Mouse (Mus musculus) hindbrain, embryonic 16.5 days (tissue): ENCODE results near the gene Ifnl2. TPM values are rescaled to one million over a fixed set of nuclear protein-coding genes. Genes with fewer than 3 reads are reported as not detected.
"Not testable (repeated sequence)": the region's sequence is repeated elsewhere in the genome, so short reads cannot be mapped to it uniquely, and the experiment has no call there.

Experiments used
- ATAC-seq: fragments of 200-750 bp; cut with Nextera tagmentation; 2 replicates; pipeline ENCODE4 v1.8.0; 2017; ENCODE audit warnings: moderate TSS enrichment, moderate library complexity
- H3K27ac ChIP-seq: fragments of 300-500 bp; sonication (generic); 2 replicates; pipeline ENCODE4 v1.5.1; 2014; ENCODE audit warnings: low read depth, mild to moderate bottlenecking, control low read depth, low read length, moderate library complexity
- H3K27me3 ChIP-seq: fragments of 300-500 bp; sonication (generic); replicated peaks from 2 replicates; pipeline ENCODE4 v1.6.1; 2014; ENCODE audit warnings: low read length; ENCODE audit not compliant: control insufficient read depth, insufficient read depth
- H3K36me3 ChIP-seq: fragments of 300-500 bp; sonication (generic); 2 replicates; pipeline ENCODE4 v1.6.1; 2014; ENCODE audit warnings: mild to moderate bottlenecking, low read length, moderate library complexity, mixed read lengths; ENCODE audit not compliant: control insufficient read depth, insufficient read depth
- H3K4me1 ChIP-seq: fragments of 300-500 bp; sonication (generic); 2 replicates; pipeline ENCODE4 v1.6.1; 2014; ENCODE audit warnings: low read depth, low read length; ENCODE audit not compliant: control insufficient read depth, insufficient read depth
- H3K4me2 ChIP-seq: fragments of 300-500 bp; sonication (generic); 2 replicates; pipeline ENCODE4 v1.6.1; 2014; ENCODE audit warnings: mild to moderate bottlenecking, low read length, control low read depth, moderate library complexity
- H3K4me3 ChIP-seq: fragments of 300-500 bp; sonication (generic); 2 replicates; pipeline ENCODE4 v1.5.1; 2014; ENCODE audit warnings: mild to moderate bottlenecking, low read length, control low read depth, moderate library complexity
- H3K9ac ChIP-seq: fragments of 300-500 bp; sonication (generic); 2 replicates; pipeline ENCODE4 v1.6.1; 2014; ENCODE audit warnings: low read depth, mild to moderate bottlenecking, control low read depth, low read length, moderate library complexity
- H3K9me3 ChIP-seq: fragments of 300-500 bp; sonication (generic); 2 replicates; pipeline ENCODE4 v1.6.1; 2014; ENCODE audit warnings: mild to moderate bottlenecking, low read length, moderate library complexity; ENCODE audit not compliant: control insufficient read depth
- WGBS: fragments of 180-500 bp; shearing (Covaris S2); extraction: QIAGEN DNeasy Blood & Tissue Kit; methylation state at CpG from one replicate; pipeline ENCODE4 v1.1.7; 2014; 5-methylcytosine and 5-hydroxymethylcytosine counted together
- polyA plus RNA-seq: library from polyadenylated mRNA; unstranded; fragments of >200 nt; fragmentation: Nextera tagmentation; extraction: Ambion mirVana; gene quantifications from 2 replicates; pipeline ENCODE4 v1.2.1, GENCODE M21; 2015

Gene Ifnl2
- polyA plus RNA-seq, 1 experiment from 2014 or later: not detected

DNA sequence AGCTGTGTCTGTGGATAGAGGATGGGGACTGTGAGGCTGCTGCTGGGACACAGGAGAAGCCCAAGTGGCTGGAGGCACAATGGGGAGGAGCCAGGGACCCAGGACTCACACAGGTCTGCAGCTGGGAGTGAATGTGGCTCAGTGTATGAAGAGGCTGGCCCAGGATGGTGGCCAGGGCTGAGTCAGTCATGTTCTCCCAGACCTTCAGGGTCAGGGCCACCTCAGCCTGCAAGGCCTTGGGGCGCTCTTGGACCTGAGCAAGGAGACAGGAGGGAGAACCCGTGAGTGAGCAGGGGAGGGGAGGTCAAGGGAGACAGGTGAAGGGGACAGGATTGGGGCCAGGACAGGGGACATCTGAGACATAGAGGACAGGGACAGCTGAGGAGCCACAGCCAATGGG lies 1.1 kb downstream of the Ifnl2 start:
- H3K27me3 ChIP-seq, H3K36me3 ChIP-seq, H3K9ac ChIP-seq, H3K4me1 ChIP-seq, H3K4me2 ChIP-seq, H3K27ac ChIP-seq, H3K4me3 ChIP-seq, H3K9me3 ChIP-seq, ATAC-seq: not testable (repeated sequence)
- no CpG with 5 or more reads among the region's 2 CpGs for WGBS

DNA sequence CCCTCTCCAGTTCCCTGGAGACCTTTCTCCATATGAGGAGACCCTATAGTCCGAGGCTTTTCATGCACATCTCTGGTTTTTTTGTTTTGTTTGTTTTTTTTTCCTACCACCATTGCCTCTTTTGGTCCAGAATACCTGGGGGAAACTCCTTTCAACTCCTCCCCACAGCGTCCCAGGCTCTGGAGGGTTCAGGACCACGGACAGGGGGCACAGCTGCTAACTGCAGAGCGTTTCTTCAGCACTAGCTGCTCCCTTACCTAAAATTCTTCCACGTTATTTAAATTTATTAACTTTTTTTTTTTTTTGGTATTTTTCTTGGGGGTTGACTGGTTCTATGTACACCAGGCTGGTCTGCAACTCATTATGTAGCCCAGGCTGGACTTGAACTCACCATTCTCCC lies 4.7 kb downstream of the Ifnl2 start:
- H3K36me3 ChIP-seq: no peaks in the 10 kb centered on the region
- 0 out of 2 replicates have a peak, but pooled peaks cover 2% of the 10 kb centered on the region for H3K9me3 ChIP-seq
- 15% methylated on average over 5 of the region's 5 CpGs for WGBS
- no peak for ATAC-seq
- H3K27me3 ChIP-seq: no peaks in the 10 kb centered on the region
- H3K27ac ChIP-seq: no peak overlapping the region
- no peak overlapping the region for H3K9ac ChIP-seq
- H3K4me3 ChIP-seq: no peak overlapping the region
- H3K4me1 ChIP-seq: no peaks in the 10 kb centered on the region
- H3K4me2 ChIP-seq: no peak overlapping the region

DNA sequence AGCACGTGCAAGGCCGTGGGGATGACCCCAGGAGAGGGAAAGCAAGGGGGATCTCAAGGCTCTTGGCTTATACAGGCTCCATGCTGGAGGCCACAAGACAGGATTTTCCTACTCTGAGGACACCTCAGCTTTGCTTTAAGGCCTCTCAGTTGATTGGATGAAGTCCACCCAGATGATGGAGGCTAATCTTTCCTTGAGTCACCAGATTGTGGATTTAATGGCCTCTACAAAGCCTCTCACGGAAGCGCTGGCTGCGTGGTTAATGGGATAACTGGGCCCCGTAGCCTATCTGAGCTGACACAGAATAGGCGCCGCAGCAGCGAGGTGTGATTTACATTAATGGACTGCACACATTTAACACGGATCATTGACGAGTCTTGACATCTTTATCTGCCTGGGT lies 14.8 kb downstream of the Ifnl2 start:
- H3K4me1 ChIP-seq: no peaks in the 10 kb centered on the region
- 59% methylated on average over 11 of the region's 11 CpGs for WGBS
- H3K27me3 ChIP-seq: no peaks in the 10 kb centered on the region
- no peaks in the 10 kb centered on the region for H3K9me3 ChIP-seq
- H3K36me3 ChIP-seq: no peaks in the 10 kb centered on the region
- no peak for ATAC-seq
- no peak overlapping the region for H3K4me2 ChIP-seq
- H3K9ac ChIP-seq: no peak overlapping the region
- no peak overlapping the region for H3K4me3 ChIP-seq
- H3K27ac ChIP-seq: no peak overlapping the region

DNA sequence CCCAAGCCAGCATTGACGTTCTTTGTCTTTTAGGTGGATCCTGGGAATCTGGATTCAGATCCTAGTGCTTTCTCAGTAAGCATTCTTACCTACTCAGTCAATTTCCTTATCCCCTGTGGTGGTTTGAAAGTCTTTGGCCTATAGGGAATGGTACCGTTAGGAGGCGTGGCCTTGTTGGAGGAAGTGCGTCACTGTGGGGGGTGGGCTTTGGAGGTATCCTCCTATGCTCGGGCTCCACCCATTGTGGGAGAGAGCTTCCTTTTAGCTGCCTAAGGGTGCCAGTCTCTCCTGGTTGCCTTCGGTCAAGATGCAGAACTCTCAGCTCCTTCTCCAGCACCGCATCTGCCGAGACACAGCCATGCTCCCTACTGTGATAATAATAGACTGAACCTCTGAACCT lies 17.9 kb downstream of the Ifnl2 start:
- Histone ChIP-seq H3K27ac (no peak overlapping the region), H3K9me3 (no peaks in the 10 kb centered on the region), H3K4me3 (no peak overlapping the region), H3K27me3 (peaks cover 3% of the 10 kb centered on the region; the same call in 1 of the 2 replicates), H3K9ac (no peak overlapping the region), H3K4me2 (no peak overlapping the region), H3K4me1 (peaks cover 5% of the 10 kb centered on the region), H3K36me3 (no peaks in the 10 kb centered on the region)
- no peak for ATAC-seq
- WGBS: 88% methylated on average over 8 of the region's 8 CpGs

DNA sequence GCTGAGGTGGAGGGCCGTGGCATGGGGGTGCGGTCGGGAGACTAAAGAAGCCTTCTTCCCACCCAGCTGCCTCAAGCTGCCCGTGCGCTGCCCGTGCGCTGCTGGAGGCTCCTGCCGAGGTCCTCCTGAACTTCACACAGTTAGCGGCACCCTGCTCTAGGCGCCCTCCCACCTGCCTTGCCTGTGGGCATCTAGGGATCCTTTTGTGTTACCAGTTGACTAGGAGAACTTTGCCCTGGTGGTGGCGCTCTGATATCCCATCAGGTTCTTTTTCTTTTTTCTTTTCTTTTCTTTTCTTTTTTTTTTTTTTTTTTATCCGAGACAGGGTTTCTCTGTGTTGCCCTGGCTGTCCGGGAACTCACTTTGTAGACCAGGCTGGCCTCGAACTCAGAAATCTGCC lies 19.4 kb downstream of the Ifnl2 start:
- H3K4me2 ChIP-seq: peak overlapping the region; percentile 15
- no peak overlapping the region; the same call in 1 of the 2 replicates for H3K4me3 ChIP-seq
- ATAC-seq: no peak
- peaks cover 5% of the 10 kb centered on the region for H3K4me1 ChIP-seq
- no peak overlapping the region for H3K9ac ChIP-seq
- H3K36me3 ChIP-seq: no peaks in the 10 kb centered on the region
- peaks cover 3% of the 10 kb centered on the region; the same call in 1 of the 2 replicates for H3K27me3 ChIP-seq
- WGBS: 29% methylated on average over 14 of the region's 14 CpGs
- no peak overlapping the region for H3K27ac ChIP-seq
- H3K9me3 ChIP-seq: no peaks in the 10 kb centered on the region

DNA sequence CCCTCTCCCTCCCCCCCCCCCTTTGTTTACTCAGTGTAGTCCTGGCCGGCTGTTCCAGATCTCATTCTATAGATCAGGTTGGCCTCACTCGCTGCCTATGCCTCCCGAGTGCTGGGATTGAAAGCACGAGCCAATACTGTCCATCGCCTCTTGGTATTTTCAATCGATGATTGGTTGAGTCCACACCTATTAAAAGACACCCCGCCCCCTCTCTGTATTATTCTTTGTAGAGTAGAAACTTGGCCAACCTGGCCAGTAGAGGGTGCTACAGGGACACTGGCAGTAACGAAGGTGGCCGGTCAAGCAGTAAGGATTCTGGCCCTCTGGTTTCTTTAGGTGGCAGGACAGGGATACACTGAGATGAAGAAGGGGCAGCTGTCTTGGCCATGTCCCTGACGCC lies 19.8 kb downstream of the Ifnl2 start:
- peak overlapping the region; percentile 15 for H3K4me2 ChIP-seq
- no peak overlapping the region for H3K4me3 ChIP-seq
- H3K27me3 ChIP-seq: peaks cover 3% of the 10 kb centered on the region; the same call in 1 of the 2 replicates
- H3K27ac ChIP-seq: no peak overlapping the region
- no peaks in the 10 kb centered on the region for H3K9me3 ChIP-seq
- H3K36me3 ChIP-seq: no peaks in the 10 kb centered on the region
- no peak overlapping the region for H3K9ac ChIP-seq
- peaks cover 5% of the 10 kb centered on the region for H3K4me1 ChIP-seq
- ATAC-seq: peak; percentile 69; the same call in 1 of the 2 replicates
- WGBS: 4% methylated on average over 10 of the region's 10 CpGs

DNA sequence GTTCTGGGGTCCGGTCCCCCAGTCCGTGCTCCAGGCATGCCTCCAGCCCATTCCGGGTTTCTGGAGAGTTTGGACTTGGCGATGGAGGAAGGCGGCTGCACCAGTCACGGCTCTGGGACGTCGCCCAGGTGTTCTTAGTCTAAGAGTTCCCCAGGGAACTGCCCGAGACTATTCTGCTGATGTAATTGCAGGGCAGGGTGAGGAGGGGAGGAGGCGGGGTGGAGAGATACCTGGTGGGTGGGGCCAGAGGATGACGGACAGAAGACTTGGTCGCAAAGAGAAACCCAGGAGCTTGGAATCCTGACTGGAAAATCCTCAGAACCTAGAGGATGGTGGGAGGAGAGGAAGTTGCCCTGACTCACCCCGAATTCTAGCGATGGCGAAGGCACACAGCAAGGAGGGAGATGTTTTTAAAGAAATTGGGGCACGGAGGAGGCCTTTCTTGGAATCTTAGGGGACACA lies 22.2 kb downstream of the Ifnl2 start:
- H3K27me3 ChIP-seq: peaks cover 3% of the 10 kb centered on the region; the same call in 1 of the 2 replicates
- peak overlapping the region; percentile 35 for H3K4me3 ChIP-seq
- no peak overlapping the region for H3K27ac ChIP-seq
- peaks cover 5% of the 10 kb centered on the region for H3K4me1 ChIP-seq
- H3K9me3 ChIP-seq: no peaks in the 10 kb centered on the region
- peak overlapping the region; percentile 58 for H3K4me2 ChIP-seq
- no peaks in the 10 kb centered on the region for H3K36me3 ChIP-seq
- WGBS: 6% methylated on average over 16 of the region's 16 CpGs
- ATAC-seq: no peak
- peak overlapping the region; percentile 44 for H3K9ac ChIP-seq

DNA sequence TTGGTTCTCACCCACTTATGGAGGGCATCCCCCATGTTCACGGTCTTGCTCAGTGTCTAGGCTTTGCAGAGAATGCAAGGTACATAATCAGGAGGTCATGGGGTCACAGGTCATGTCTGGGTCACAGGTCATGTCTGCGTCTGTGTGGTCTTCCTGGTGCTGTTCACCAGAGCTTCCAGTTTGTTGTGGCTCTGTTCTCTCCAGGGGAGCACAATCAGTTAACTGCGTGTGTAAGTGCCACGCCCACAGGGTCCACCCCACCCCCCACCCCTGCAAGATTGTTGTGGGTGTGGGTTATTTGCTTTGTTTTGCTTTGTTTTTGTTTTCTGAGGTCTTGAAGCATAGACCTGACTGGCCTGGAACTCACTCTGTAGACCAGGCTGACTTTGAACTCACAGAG lies 26.1 kb downstream of the Ifnl2 start:
- 28% methylated on average over 4 of the region's 4 CpGs for WGBS
- no peaks in the 10 kb centered on the region for H3K36me3 ChIP-seq
- peaks cover 5% of the 10 kb centered on the region for H3K4me1 ChIP-seq
- H3K9me3 ChIP-seq: no peaks in the 10 kb centered on the region
- no peak overlapping the region for H3K27ac ChIP-seq
- H3K27me3 ChIP-seq: peaks cover 3% of the 10 kb centered on the region; the same call in 1 of the 2 replicates
- no peak overlapping the region for H3K4me2 ChIP-seq
- no peak overlapping the region for H3K4me3 ChIP-seq
- no peak overlapping the region for H3K9ac ChIP-seq
- no peak for ATAC-seq

DNA sequence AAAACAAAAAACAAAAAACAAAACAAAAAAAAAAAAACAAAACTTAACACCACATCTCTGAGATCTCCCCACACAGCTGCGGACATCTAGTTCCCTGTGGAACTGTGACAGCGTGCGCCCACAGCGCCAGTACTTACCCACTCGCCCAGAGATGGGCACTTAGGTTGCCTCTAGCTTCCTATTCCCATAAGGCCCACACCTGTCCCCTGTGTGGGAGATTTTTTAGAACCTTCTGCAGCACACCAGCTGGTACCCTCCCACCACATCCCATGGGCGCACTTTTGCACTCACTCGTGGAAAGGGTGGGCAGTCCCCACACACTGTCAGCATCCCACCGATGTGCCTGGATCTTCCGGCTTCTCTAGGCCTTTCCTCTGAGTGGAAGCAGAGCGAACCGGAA lies 27.4 kb downstream of the Ifnl2 start:
- no peak overlapping the region for H3K4me3 ChIP-seq
- WGBS: 79% methylated on average over 11 of the region's 11 CpGs
- H3K27me3 ChIP-seq: no peaks in the 10 kb centered on the region
- ATAC-seq: no peak
- H3K9me3 ChIP-seq: no peaks in the 10 kb centered on the region
- no peak overlapping the region for H3K27ac ChIP-seq
- no peak overlapping the region for H3K4me2 ChIP-seq
- H3K9ac ChIP-seq: no peak overlapping the region
- H3K36me3 ChIP-seq: no peaks in the 10 kb centered on the region
- H3K4me1 ChIP-seq: peaks cover under 1% of the 10 kb centered on the region

DNA sequence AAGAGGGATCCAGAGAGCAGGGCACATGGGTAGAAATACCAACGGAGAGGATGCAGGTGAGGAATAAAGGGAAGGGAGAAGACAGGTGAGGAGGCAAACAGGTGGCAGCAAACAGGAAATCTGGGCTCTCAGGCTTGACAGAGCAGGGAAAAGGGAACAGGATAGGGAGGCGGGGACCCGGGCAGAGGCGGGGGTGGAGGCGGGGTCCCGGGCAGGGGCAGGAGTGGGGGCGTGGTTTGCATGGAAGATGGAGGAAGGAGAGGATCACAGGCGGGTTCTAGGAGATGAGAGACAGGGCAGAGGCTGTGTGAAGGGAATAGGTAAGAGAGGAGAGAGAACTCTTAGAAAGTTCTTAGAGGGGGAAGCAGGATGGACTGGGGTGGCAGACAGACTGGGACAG lies 31.4 kb downstream of the Ifnl2 start:
- no peak for ATAC-seq
- Histone ChIP-seq H3K4me1 (no peaks in the 10 kb centered on the region), H3K36me3 (no peaks in the 10 kb centered on the region), H3K4me3 (no peak overlapping the region), H3K27ac (no peak overlapping the region), H3K4me2 (no peak overlapping the region), H3K9me3 (no peaks in the 10 kb centered on the region), H3K9ac (no peak overlapping the region), H3K27me3 (no peaks in the 10 kb centered on the region)
- WGBS: 6% methylated on average over 8 of the region's 8 CpGs
